Mouse (Mus musculus) left cerebral cortex, postnatal 14 days (tissue): Measurements from ENCODE around the gene Calcoco1. TPM values are rescaled to one million over a fixed set of nuclear protein-coding genes. Genes with fewer than 3 reads are reported as not detected.

Experiments
- DNase-seq, 2 experiments: peaks; one replicate each; pipeline ENCODE4 v3.0.0; 2021 to 2022; ENCODE audit warnings: low spot score in 2 of 2, mixed read lengths in 1 of 2
- intact Hi-C: fragments of 180-260 bp; cut with DNase I; formaldehyde crosslinking; loops from one replicate; pipeline ENCODE4 v1.15.1; 2025
- long read RNA-seq, 2 experiments: library from polyadenylated mRNA; stranded (forward); transcript quantifications; one replicate each; pipeline ENCODE4 v2.0.0; 2021
- total RNA-seq, 2 experiments: library from RNA; stranded (reverse); gene quantifications; 2 replicates each; pipeline ENCODE4 v1.2.3; 2021

Calcoco1 gene
- total RNA-seq = 10 to 100 TPM; 56.9 to 58.4 TPM
- long read RNA-seq, experiment 1, transcript Calcoco1-201 (15 exons, 2,824 nt) = major isoform, 32 of 46 reads
- long read RNA-seq, experiment 1, partial matches to known transcripts = 8 of 46 reads
- long read RNA-seq, experiment 1, other reads (novel, unspliced or antisense) = 4 of 46 reads
- long read RNA-seq, experiment 2, transcript Calcoco1-201 (15 exons, 2,824 nt) = major isoform, 38 of 59 reads
- long read RNA-seq, experiment 2, partial matches to known transcripts = 8 of 59 reads
- long read RNA-seq, experiment 2, other reads (novel, unspliced or antisense) = 10 of 59 reads

DNA sequence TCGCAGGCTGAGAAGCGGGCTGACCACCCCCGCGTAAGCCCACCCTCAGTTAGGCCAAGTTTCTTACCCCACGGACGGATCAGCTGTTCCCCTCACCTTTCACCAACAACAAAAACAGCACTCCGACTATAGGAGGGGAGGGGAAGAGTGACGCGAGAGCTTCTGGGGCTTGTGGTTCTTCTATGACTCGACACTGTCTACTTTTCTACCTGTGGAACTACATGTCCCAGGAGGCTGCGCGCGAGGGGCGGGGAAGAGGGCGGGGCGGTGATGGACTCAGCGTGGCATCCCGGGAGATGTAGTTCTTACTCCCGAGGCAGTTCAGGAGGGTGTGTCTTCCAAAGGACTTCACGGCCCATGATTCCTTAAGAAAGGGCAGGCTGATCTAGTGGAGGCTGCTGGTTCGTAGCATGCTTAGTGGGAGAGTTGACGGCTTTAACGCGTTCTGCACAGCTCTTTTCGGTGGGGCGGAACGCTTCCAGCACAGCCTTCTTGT lies at the start of gene Calcoco1:
Calcoco1 (minus strand) TSS at position 199 of the 496 bp plus-strand sequence.
- peak; percentile 96 to 98 for DNase-seq
- intact Hi-C loops = no loop called here

DNA sequence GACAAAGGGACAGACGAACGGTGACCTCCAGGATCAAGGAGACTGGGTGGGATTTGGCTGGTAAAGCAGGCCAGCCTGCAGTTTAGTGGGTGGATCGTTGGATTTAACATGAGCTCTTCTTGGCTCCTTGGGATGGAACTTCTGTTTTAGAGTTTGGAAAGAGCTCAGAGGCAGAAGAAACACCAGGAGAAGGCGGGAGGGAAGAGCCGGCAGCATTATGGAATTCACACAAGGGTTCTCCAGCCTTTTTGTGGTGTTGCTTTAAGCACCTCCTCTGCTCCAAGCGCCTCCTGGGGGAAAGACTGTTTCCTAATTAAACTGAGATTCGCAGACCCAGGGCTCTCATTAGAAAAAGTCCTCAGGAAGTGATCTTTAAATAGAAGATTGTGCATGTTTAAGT lies 48.9 kb upstream of the Calcoco1 start:
- no peak for DNase-seq
- intact Hi-C loops = no loop called here

DNA sequence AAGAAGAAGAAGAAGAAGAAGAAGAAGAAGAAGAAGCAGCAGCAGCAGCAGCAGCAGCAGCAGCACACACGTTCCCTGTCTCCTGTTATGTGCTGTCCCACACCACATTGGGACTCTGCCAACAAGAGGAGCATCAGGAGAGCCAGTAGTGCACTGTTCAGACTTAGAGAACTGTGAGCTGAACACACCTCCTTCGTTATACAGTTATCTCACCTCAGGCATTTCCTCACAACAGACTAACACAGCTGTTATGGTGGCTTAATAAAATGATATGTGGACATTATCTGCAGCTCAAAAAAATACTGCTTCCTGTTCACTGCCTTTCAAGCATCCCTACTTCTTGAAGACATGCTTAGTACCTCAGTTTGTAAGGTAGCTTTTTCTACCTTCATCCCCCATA lies 43.2 kb upstream of the Calcoco1 start:
- intact Hi-C loops = loop anchor here (10.0 kb wide), 1 partner anchor 130 kb away; no protein-coding TSS in a partner anchor
- no peak for DNase-seq

GRCm38 (mm10) chr15:102761745-102762378 lies 39.9 kb upstream of the Calcoco1 start:
- DNase-seq = peak; percentile 66 to 79
- intact Hi-C loops = loop anchor here (5.0 to 10.0 kb wide), 4 partner anchors 45 to 410 kb away; no protein-coding TSS in a partner anchor

DNA sequence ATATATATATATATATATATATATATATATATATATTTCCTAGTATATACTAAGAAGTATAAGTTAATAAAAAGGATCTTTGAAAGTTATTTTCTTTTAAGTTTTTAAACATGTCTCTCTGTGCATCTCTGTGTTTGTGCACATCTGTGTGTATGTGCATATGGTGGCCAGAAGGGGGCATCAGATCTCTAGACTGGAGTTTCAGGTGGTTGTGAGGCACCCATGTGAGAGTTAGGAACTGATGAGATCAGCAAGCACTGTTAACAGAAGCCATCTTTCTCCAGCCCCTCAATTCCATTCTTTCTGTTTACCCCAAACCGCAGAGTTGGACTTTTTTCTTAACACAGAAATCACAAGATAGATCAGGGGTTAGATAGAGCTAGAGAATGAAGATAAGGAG lies 35.7 kb upstream of the Calcoco1 start:
- intact Hi-C loops = no loop called here
- no peak for DNase-seq

GRCm38 (mm10) chr15:102755053-102755452 lies 33.1 kb upstream of the Calcoco1 start:
- DNase-seq = no peak
- intact Hi-C loops = no loop called here

DNA sequence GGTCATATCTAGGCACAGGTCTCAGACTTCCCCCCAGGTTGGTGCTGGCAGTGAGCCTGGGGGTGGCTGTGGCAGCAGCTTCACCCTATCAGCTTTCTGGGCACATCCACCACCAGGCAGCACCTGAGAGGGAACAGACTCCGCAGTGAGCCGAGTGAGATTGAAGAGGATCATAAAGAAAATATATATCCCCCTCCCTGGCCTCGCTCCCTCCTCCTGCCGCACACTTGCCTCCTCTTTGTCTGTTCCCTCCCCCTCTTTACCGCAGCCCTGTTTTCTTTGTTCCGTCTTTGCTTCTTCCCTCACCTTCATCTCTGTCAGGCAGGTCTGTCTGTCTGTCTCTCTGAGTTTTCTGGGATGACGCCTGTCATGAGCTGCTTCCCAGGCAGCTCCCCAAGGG lies 32.4 kb upstream of the Calcoco1 start:
- intact Hi-C loops = no loop called here
- no peak for DNase-seq

DNA sequence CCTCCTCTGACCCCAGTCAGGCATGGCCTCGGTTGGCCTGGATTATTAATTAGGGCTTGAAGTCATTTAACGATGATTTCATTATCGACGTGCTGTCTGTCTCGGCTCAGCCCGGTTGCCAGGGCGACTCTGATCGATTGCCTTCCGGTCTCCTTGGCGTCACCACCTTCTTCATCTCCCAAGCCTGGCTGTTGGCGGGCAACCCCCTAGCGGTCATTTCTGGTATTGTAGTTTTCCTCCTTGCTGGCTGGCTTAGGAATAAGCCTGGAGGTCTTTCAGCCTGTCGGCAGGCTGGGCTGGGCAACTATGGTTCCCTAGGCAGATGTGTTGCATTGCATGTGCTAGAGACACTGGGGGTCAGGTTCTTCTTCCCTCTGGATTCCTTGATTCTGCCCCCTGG lies 31.2 kb upstream of the Calcoco1 start:
- intact Hi-C loops = no loop called here
- DNase-seq = no peak

DNA sequence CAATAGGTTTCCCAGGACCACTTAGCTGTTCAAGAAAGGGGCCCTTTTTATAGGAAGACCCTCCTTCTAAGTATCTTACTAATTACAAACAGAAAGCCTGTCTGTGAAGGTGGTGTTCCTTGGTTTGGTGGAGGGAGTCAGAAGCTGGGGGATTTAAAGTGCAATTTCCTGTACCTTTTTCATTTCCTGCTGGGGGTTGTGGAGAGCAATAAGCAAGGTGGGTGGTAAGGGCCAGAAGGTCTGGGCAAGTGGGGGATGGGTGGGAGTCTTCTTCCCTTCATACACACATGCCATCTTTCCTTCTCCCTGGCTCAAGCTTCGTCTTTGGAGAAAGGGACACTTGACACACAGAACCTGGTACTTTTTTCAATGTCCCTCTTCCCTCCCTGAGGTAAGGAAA lies 30.2 kb upstream of the Calcoco1 start:
- intact Hi-C loops = no loop called here
- no peak for DNase-seq

GRCm38 (mm10) chr15:102750241-102750640 lies 28.3 kb upstream of the Calcoco1 start:
- intact Hi-C loops = no loop called here
- peak in 1 of 2 experiments; percentile 72 for DNase-seq

DNA sequence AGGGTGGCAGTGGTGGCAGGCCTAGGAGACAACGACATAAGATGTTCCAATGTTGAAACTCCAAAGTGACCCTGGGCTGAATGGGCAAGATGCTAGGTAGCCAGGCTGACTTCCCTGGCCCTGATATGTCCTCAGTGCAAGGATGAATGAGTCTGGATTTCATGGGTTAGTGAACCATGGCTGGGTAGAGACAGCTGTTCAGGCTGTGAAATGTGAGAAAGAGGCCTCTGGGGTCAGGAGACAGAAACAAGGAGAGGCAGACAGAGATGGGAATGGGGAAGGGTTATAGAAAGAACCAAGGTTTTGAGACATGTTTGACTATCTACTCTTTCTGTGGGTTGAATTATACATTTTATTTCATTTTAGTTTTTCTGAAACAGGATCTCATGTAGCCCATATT lies 27.1 kb upstream of the Calcoco1 start:
- intact Hi-C loops = loop anchor here (10.0 kb wide), 1 partner anchor 416 kb away; the partner anchor contains the start of gene Smug1
- DNase-seq = no peak

DNA sequence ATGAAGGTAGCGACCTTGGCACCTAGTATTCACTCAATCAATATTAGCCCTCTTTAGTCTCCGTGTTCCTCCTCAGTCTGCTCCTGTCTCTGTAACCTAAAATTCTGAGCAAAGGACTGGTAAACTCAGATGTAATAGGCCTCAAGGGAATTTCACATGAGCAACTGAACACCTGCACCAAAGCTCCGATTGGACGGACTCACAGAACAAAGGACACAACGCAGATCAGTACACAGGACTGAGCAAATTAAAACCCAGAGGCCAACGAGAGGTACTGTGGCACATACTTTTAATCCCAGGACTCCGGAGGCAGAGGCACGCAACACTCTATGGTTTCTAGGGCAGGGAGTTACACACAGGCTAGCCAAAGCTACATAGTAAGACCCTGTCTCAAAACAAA lies 25.9 kb upstream of the Calcoco1 start:
- intact Hi-C loops = loop anchor here (10.0 kb wide), 1 partner anchor 417 kb away; the partner anchor contains the start of gene Smug1
- DNase-seq = no peak

DNA sequence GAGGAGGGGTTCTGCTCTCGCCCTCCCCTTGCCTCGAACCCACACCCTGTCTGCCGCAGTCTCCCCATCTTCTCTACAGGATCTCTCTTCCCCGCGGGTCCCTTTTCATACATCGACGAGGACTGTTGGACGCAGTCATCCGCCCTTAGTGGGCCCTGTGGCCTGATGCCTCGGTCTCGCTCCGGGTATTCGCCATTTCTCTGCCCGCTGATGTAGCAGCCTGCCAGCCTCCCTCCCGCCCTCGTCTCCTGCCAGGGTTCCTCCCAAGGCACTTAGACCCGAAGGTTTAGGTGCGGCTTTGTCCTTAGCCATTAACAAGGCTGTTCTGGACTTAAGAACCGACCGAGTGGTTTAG lies 25.3 kb upstream of the Calcoco1 start:
- intact Hi-C loops = loop anchor here (10.0 kb wide), 1 partner anchor 418 kb away; the partner anchor contains the start of gene Smug1
- DNase-seq = no peak

GRCm38 (mm10) chr15:102746488-102747285 lies 24.7 kb upstream of the Calcoco1 start:
- intact Hi-C loops = loop anchor here (10.0 kb wide), 1 partner anchor 418 kb away; the partner anchor contains the start of gene Smug1
- DNase-seq = peak; percentile 73 to 83

GRCm38 (mm10) chr15:102746126-102746487 lies 24.1 kb upstream of the Calcoco1 start:
- intact Hi-C loops = loop anchor here (10.0 kb wide), 1 partner anchor 419 kb away; the partner anchor contains the start of gene Smug1
- DNase-seq = no peak

- intact Hi-C loops = loop anchor here (10.0 kb wide), 1 partner anchor 419 kb away; the partner anchor contains the start of gene Smug1
- DNase-seq = no peak
Measured at GRCm38 (mm10) chr15:102745387-102745786, 23.4 kb upstream of the Calcoco1 start.

GRCm38 (mm10) chr15:102744831-102745230 lies 22.9 kb upstream of the Calcoco1 start:
- DNase-seq = no peak
- intact Hi-C loops = loop anchor here (10.0 kb wide), 1 partner anchor 420 kb away; the partner anchor contains the start of gene Smug1

DNA sequence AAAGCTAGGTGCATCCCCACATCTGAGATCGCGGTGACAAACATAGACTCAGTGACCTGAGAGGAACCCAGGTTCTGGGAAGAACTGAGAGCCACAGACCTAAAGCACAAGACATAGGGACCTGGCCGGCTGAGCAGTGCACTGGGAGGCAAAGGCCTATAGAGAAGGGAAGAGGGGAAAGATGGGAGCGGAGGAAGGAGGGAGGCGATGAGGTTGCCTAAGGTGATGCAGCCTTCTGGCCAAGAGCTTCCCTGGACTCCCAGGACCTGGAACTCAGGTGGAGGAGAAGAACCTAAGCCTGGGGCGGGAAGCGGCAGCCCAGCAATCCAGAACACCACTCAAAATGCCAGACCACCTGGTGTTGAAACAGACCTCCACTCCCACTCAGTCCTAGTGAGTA lies 22.4 kb upstream of the Calcoco1 start:
- intact Hi-C loops = loop anchor here (10.0 kb wide), 1 partner anchor 420 kb away; the partner anchor contains the start of gene Smug1

GRCm38 (mm10) chr15:102743996-102744395 lies 22.0 kb upstream of the Calcoco1 start:
- intact Hi-C loops = loop anchor here (10.0 kb wide), 1 partner anchor 421 kb away; the partner anchor contains the start of gene Smug1
- peak; percentile 67 to 69 for DNase-seq

More for the DNA sequence above, 22.4 kb upstream of the Calcoco1 start:
- DNase-seq = no peak
